Mouse (Mus musculus) myocyte (in vitro differentiated cells): ENCODE results near the gene Lgals3.

Experiments
- CEBPB ChIP-seq: IDR thresholded peaks from 2 replicates; pipeline ENCODE4 v1.6.1; 2011; ENCODE audit warnings: mild to moderate bottlenecking, moderate library complexity; ENCODE audit not compliant: poor library complexity, insufficient read depth, severe bottlenecking
- E2F4 ChIP-seq: IDR thresholded peaks from one replicate; pipeline ENCODE4 v1.6.1; 2011; ENCODE audit warnings: mild to moderate bottlenecking, control low read depth, moderate library complexity; ENCODE audit not compliant: insufficient read depth
- MYOG ChIP-seq, 3 experiments: IDR thresholded peaks; one replicate each; pipeline ENCODE4 v1.6.1; 2011; ENCODE audit warnings: control low read depth in 2 of 3, low read depth in 2 of 3, mild to moderate bottlenecking in 2 of 3; ENCODE audit not compliant: insufficient read length in 2 of 3, control insufficient read depth in 1 of 3, insufficient read depth in 1 of 3
- POLR2A ChIP-seq: IDR thresholded peaks from one replicate; pipeline ENCODE4 v1.6.1; 2011; ENCODE audit warnings: low read depth, mild to moderate bottlenecking, control low read depth, moderate library complexity; ENCODE audit not compliant: insufficient read length
- POLR2AphosphoS2 ChIP-seq: IDR thresholded peaks from one replicate; pipeline ENCODE4 v1.6.1; 2011; ENCODE audit warnings: low read depth, control low read depth; ENCODE audit not compliant: insufficient read length
- TCF12 ChIP-seq: IDR thresholded peaks from one replicate; pipeline ENCODE4 v1.6.1; 2011; ENCODE audit warnings: mild to moderate bottlenecking, control low read depth; ENCODE audit not compliant: poor library complexity, insufficient read depth, severe bottlenecking
- USF1 ChIP-seq: IDR thresholded peaks from one replicate; pipeline ENCODE4 v1.6.1; 2011; ENCODE audit warnings: low read depth, mild to moderate bottlenecking, control low read depth, moderate library complexity

- TF ChIP-seq USF1: no peak
- no peak for TF ChIP-seq POLR2AphosphoS2
- no peak for TF ChIP-seq POLR2A
- no peak for TF ChIP-seq TCF12
- no peak for TF ChIP-seq CEBPB
- TF ChIP-seq MYOG (IDR thresholded peaks at IDR 0.05; ENCODE audit: control insufficient read depth in 1 of 3, insufficient read depth in 1 of 3, insufficient read length in 2 of 3, low read depth in 2 of 3): no peak
- no peak for TF ChIP-seq E2F4
Observed at GRCm38 (mm10) chr14:47402735-47403134, 35.2 kb downstream of the Lgals3 start.
